Mouse (Mus musculus): ENCODE measurements around the gene Urb2.

- TF ChIP-seq CTCF (IDR thresholded peaks at IDR 0.05; ENCODE audit: low read depth): no peak
- TF ChIP-seq EP300 (IDR thresholded peaks at IDR 0.05; ENCODE audit: low read depth): no peak
Observed at GRCm38 (mm10) chr8:124070363-124071324, 49.3 kb downstream of the Urb2 start.
